Mouse (Mus musculus): ENCODE measurements around the gene Sorbs1.

DNA sequence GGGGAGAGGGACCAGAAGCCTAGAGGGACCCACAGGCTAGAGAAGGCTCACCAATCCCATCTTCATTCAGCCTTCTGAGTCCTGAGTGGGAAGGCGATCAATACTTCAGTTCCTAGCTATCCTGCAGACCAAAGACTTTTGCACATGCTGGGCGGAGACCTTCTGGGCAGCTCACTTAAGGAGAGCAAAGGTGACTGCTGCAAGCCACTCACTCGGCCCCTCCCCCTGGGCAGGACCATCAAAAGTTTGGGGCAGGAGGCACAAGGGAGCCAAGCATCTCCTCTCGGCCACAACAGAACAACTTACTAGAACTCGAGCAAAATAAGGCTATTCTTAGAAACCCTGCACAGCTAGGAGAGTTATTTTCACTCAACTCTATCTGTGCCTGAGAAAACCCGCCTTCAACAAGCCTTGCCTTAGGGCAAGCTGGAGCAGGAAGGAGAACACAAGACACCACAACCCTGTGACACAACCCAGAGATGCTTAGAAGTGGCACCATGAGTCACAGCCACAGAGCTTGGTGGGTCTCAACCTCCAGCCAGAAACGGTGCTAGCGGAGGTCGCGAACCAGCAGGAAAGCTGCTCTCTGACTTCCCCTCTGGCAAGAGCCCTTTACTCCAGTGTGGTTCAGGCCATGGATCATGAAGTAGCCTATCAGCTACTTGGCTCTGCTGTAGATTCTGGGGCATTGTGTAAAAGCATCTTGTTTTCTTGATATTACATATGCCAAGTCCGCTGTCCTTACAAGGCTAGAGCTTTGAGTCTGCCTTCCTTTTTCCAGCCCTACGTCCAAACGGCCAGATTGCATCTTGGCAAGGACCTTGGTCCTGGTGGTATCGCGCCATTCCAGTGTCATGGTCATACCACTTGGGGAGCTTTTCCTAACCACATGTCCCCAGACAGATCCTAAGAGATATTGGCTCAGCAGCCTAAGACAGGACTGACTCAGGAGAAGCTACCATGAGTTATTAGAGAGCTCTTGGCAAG lies 156.8 kb downstream of the Sorbs1 start:
- TF ChIP-seq CTCF (IDR thresholded peaks at IDR 0.05; ENCODE audit: borderline replicate concordance, insufficient read depth, low read length) (no peak), POLR2A (IDR thresholded peaks at IDR 0.05; ENCODE audit: low read depth, low read length) (no peak)

Measured in embryonic fibroblast, embryonic 13.5 days (primary cell).